ENCODE assay signal across 8 mouse cellular contexts in the genomic region with DNA sequence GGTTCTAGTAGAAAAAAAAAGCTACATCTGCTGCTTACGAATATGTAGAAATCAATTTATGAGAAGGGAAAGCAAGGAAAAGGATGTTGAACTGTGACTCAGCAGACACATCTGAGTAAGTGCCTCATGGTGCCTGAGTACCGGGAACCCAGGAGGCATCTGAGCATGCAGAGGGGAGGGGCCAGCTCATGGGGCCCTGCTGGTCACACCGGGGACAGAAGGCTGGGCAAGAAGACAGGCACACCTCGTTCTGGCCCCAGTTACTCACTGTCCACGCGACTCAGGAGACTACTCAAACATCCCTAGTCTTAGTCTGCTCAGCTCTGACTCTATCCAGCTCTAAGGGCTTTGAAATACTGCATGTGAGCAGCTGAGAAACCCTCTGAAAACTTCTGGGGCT. TPM values are rescaled to one million over a fixed set of nuclear protein-coding genes. Genes with fewer than 3 reads are reported as not detected.
DNase-seq lines count a peak whose midpoint lies in the region; ATAC-seq lines count a peak whose summit lies in the region.

No protein-coding gene starts in this region.

- H3K4me2 ChIP-seq in hindbrain, embryonic 13.5 days, result no peak overlapping the region
- H3K4me2 ChIP-seq in hindbrain, embryonic 11.5 days (replicated peaks; ENCODE audit: low read depth, low read length), result no peak overlapping the region

- H3K9ac ChIP-seq in hindbrain, embryonic 13.5 days, result no peak overlapping the region
- H3K9ac ChIP-seq in hindbrain, embryonic 11.5 days (ENCODE audit: low read depth, low read length), result no peak overlapping the region

- no peaks in the 10 kb centered on the region; the same call in none of the 2 replicates for H3K36me3 ChIP-seq in hindbrain, embryonic 13.5 days
- H3K36me3 ChIP-seq in hindbrain, embryonic 11.5 days (ENCODE audit: control insufficient read depth, insufficient read depth, low read length), result no peaks in the 10 kb centered on the region

- no peak overlapping the region for H3K4me3 ChIP-seq in hindbrain, embryonic 13.5 days
- no peak overlapping the region for H3K4me3 ChIP-seq in hindbrain, embryonic 11.5 days (ENCODE audit: low read depth, low read length)

- no peak overlapping the region for H3K27ac ChIP-seq in hindbrain, embryonic 13.5 days
- H3K27ac ChIP-seq in hindbrain, embryonic 11.5 days (ENCODE audit: low read depth, low read length), result no peak overlapping the region

- peaks cover 5% of the 10 kb centered on the region; the same call in 1 of the 2 replicates for H3K4me1 ChIP-seq in hindbrain, embryonic 13.5 days (replicated peaks)
- H3K4me1 ChIP-seq in hindbrain, embryonic 11.5 days (replicated peaks; ENCODE audit: control insufficient read depth, insufficient read depth, low read length), result no peaks in the 10 kb centered on the region

- WGBS in hindbrain, embryonic 13.5 days, result 42% methylated on average over 6 of the region's 6 CpGs
- 45% methylated on average over 6 of the region's 6 CpGs for WGBS in hindbrain, embryonic 11.5 days

- no peaks in the 10 kb centered on the region for H3K27me3 ChIP-seq in hindbrain, embryonic 13.5 days
- no peaks in the 10 kb centered on the region for H3K27me3 ChIP-seq in hindbrain, embryonic 11.5 days (ENCODE audit: control insufficient read depth, insufficient read depth, low read length)

- ATAC-seq in hindbrain, embryonic 13.5 days (ENCODE audit: low FRiP score), result 0 out of 2 replicates have a peak, but pooled peaks have one; percentile 17
- ATAC-seq in hindbrain, embryonic 11.5 days (ENCODE audit: low FRiP score), result no peak
- ATAC-seq in monocyte, adult 5-6 weeks (replicated peaks; ENCODE audit: insufficient number of reproducible peaks, low FRiP score, low TSS enrichment, poor library complexity, severe bottlenecking), result peak; percentile 81
- ATAC-seq in inflammation-experienced regulatory T-cells, adult 6 months, result no peak

- H3K9me3 ChIP-seq in hindbrain, embryonic 13.5 days, result no peaks in the 10 kb centered on the region
- H3K9me3 ChIP-seq in hindbrain, embryonic 11.5 days (ENCODE audit: control insufficient read depth, low read length), result no peaks in the 10 kb centered on the region

- DNase-seq in hindbrain, embryonic 11.5 days (ENCODE audit: low spot score), result no peak
- DNase-seq in c-Kit-positive CD71-positive TER-119-negative erythroid progenitor cells, embryonic 14.5 days (ENCODE audit: low read depth), result peak; percentile 67
- peak; percentile 69 for DNase-seq in kidney, adult 9 months
- DNase-seq in spleen, adult 12 weeks (ENCODE audit: low spot score), result no peak
- no peak for DNase-seq in embryo, embryonic 9.5 days (ENCODE audit: extremely low spot score)

RNA-seq across cellular contexts. Expression of a gene that starts 25.0 kb away (rescaled TPM):
- polyA plus RNA-seq in hindbrain, embryonic 13.5 days (2015; fragmentation: Nextera tagmentation; extraction: Ambion mirVana), result 4.7 and 6.1 TPM in 2 replicates
- 6.9 and 7.9 TPM in 2 replicates for polyA plus RNA-seq in hindbrain, embryonic 11.5 days (2014; fragmentation: Nextera tagmentation; extraction: Ambion mirVana)
- total RNA-seq in monocyte, adult 5-6 weeks (2017), result 3.0 to 6.5 TPM (median 5.7 TPM) in 3 replicates
- under 1 TPM; 0.13 to 0.40 (median 0.29) TPM for polyA plus RNA-seq in inflammation-experienced regulatory T-cells, adult 6 months (2017; shearing (Covaris generic))

RNA-seq across cellular contexts. Expression of a gene that starts 48.6 kb away (rescaled TPM):
- polyA plus RNA-seq in hindbrain, embryonic 13.5 days (2015; fragmentation: Nextera tagmentation; extraction: Ambion mirVana), result 153 and 155 TPM in 2 replicates
- 210 and 215 TPM in 2 replicates for polyA plus RNA-seq in hindbrain, embryonic 11.5 days (2014; fragmentation: Nextera tagmentation; extraction: Ambion mirVana)
- 99.2 to 136 TPM (median 131 TPM) in 3 replicates for total RNA-seq in monocyte, adult 5-6 weeks (2017)
- polyA plus RNA-seq in inflammation-experienced regulatory T-cells, adult 6 months (2017; shearing (Covaris generic)), result 100 to 1,000 TPM; 118 to 138 (median 118) TPM

Comparison
In these comparisons a context has a peak if more than half of its experiments do, and no peak if none do; other contexts are left out.
1. ATAC-seq: peak in hindbrain, embryonic 13.5 days (single experiment) and monocyte, adult 5-6 weeks (single experiment); none in hindbrain, embryonic 11.5 days (single experiment) and inflammation-experienced regulatory T-cells, adult 6 months (single experiment).
2. DNase-seq: peak in c-Kit-positive CD71-positive TER-119-negative erythroid progenitor cells, embryonic 14.5 days (single experiment) and kidney, adult 9 months (single experiment); none in hindbrain, embryonic 11.5 days (single experiment), spleen, adult 12 weeks (single experiment) and embryo, embryonic 9.5 days (single experiment).